Mouse (Mus musculus): Measurements from ENCODE around the gene Prnp. TPM values are rescaled to one million over a fixed set of nuclear protein-coding genes. Genes with fewer than 3 reads are reported as not detected.

The Prnp gene
- polyA plus RNA-seq, 1 experiment, result 4.8 TPM

- TF ChIP-seq GATA1 (IDR thresholded peaks at IDR 0.05; ENCODE audit: low read length) (no peak), TAL1 (IDR thresholded peaks at IDR 0.05; ENCODE audit: low read length) (no peak)
- Histone ChIP-seq H3K36me3 (ENCODE audit: control insufficient read depth) (peaks cover 59% of the 10 kb centered on the region), H3K4me1 (ENCODE audit: control insufficient read depth) (peaks cover 52% of the 10 kb centered on the region), H3K4me3 (replicated peaks) (no peak overlapping the region), H3K9me3 (ENCODE audit: control insufficient read depth, low read length) (no peaks in the 10 kb centered on the region), H3K27me3 (ENCODE audit: control insufficient read depth) (no peaks in the 10 kb centered on the region)
Measured at GRCm38 (mm10) chr2:131912526-131913258, 3.0 kb downstream of the Prnp start.

GRCm38 (mm10) chr2:131932275-131932902, 22.7 kb downstream of the Prnp start:
- Histone ChIP-seq H3K27me3 (ENCODE audit: control insufficient read depth) (no peaks in the 10 kb centered on the region), H3K36me3 (ENCODE audit: control insufficient read depth) (peaks cover 58% of the 10 kb centered on the region), H3K4me1 (ENCODE audit: control insufficient read depth) (peaks cover 31% of the 10 kb centered on the region), H3K4me3 (replicated peaks) (no peak overlapping the region), H3K9me3 (ENCODE audit: control insufficient read depth, low read length) (no peaks in the 10 kb centered on the region)
- TF ChIP-seq TAL1 (IDR thresholded peaks at IDR 0.05; ENCODE audit: low read length), result no peak
- no peak for TF ChIP-seq GATA1 (IDR thresholded peaks at IDR 0.05; ENCODE audit: low read length)

DNA sequence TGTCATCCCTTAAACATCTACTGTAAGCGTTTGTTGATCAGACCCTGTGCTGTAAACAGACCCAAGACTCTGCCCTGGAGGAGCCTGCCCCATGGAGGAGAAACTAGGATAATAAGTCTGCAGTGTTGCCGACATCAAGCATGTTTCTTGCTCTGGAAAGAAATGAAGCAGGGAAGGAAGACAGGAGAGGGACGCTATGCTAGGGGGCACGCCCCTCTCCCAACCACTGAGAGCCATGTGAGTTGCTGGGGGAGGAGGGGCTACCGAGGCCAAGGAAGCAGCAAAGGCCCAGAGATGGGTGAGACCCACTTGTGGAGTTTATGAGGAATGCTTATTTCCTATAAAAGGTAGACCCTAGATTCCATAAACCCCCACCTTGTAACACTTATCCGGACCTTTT, 23.3 kb downstream of the Prnp start:
- Histone ChIP-seq H3K9me3 (ENCODE audit: control insufficient read depth, low read length) (no peaks in the 10 kb centered on the region), H3K4me1 (ENCODE audit: control insufficient read depth) (peaks cover 31% of the 10 kb centered on the region), H3K27me3 (ENCODE audit: control insufficient read depth) (no peaks in the 10 kb centered on the region), H3K4me3 (replicated peaks) (no peak overlapping the region), H3K36me3 (ENCODE audit: control insufficient read depth) (peaks cover 61% of the 10 kb centered on the region)
- no peak for TF ChIP-seq TAL1 (IDR thresholded peaks at IDR 0.05; ENCODE audit: low read length)
- no peak for TF ChIP-seq GATA1 (IDR thresholded peaks at IDR 0.05; ENCODE audit: low read length)

- Histone ChIP-seq H3K27me3 (ENCODE audit: control insufficient read depth) (no peaks in the 10 kb centered on the region), H3K4me3 (replicated peaks) (no peak overlapping the region), H3K9me3 (ENCODE audit: control insufficient read depth, low read length) (no peaks in the 10 kb centered on the region), H3K4me1 (ENCODE audit: control insufficient read depth) (peaks cover 31% of the 10 kb centered on the region), H3K36me3 (ENCODE audit: control insufficient read depth) (peaks cover 67% of the 10 kb centered on the region)
- TF ChIP-seq TAL1 (IDR thresholded peaks at IDR 0.05; ENCODE audit: low read length) (no peak), GATA1 (IDR thresholded peaks at IDR 0.05; ENCODE audit: low read length) (no peak)
Measured at GRCm38 (mm10) chr2:131933598-131933997, 23.9 kb downstream of the Prnp start.

DNA sequence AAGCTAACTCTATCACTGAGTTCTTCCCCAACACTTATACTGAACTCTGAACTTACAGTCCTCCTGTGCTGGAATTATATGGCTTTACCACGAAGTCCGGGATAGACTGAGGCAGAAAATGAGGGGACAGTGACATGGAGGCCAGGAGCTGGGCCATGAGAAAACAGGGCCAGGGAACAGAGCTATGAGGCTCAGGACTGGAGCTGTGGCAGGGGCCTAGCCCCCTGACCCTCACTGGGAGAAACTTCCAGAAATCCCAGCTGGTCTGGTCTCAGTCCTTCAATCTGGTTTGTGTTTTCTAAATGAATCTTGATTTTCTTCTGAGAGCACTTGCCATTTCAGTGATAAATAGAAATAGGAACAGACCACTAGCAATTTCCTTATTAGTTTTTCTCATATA, 24.5 kb downstream of the Prnp start:
- TF ChIP-seq GATA1 (IDR thresholded peaks at IDR 0.05; ENCODE audit: low read length), result no peak
- TF ChIP-seq TAL1 (IDR thresholded peaks at IDR 0.05; ENCODE audit: low read length), result no peak

DNA sequence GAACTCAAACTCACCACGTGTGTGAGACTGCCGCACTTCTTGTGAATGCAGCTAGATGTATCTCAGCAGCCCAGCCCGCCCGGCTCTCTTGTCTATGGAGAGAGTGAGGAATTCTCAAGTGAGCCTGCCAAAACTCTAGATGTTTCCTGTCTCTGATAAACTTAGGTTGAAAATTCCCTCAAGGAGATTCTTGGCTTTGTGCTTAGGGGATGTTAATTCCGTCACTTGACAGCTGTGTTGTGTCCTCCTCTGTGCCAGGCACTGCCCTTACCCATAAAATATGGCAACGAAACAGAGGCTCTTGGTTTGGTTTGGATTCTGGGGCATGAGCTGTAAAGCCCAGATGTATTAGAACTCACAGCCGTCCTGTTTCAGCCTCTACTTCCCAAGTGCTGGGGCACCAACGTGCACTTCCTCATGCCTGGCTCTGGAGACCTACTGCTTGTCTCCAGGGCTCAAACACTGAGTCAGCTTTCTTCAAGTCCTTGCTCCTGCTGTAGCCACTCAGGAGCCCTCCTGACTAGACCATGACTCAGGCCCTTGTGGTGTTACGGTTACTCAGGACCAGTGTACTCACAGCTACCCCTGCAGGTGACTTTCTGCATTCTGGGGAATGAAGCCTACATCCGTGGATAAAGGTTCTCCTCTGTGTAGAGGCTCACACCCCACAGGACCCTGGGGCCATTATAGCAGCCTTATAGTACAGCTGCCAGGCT, 25.8 kb downstream of the Prnp start:
- Histone ChIP-seq H3K9me3 (ENCODE audit: control insufficient read depth, low read length) (no peaks in the 10 kb centered on the region), H3K4me3 (replicated peaks) (no peak overlapping the region), H3K4me1 (ENCODE audit: control insufficient read depth) (peaks cover 46% of the 10 kb centered on the region), H3K27me3 (ENCODE audit: control insufficient read depth) (no peaks in the 10 kb centered on the region), H3K36me3 (ENCODE audit: control insufficient read depth) (peaks cover 71% of the 10 kb centered on the region)
- no peak for TF ChIP-seq GATA1 (IDR thresholded peaks at IDR 0.05; ENCODE audit: low read length)
- no peak for TF ChIP-seq TAL1 (IDR thresholded peaks at IDR 0.05; ENCODE audit: low read length)

More for the DNA sequence above, 24.5 kb downstream of the Prnp start:
- Histone ChIP-seq H3K36me3 (ENCODE audit: control insufficient read depth) (peaks cover 71% of the 10 kb centered on the region), H3K9me3 (ENCODE audit: control insufficient read depth, low read length) (no peaks in the 10 kb centered on the region), H3K4me1 (ENCODE audit: control insufficient read depth) (peaks cover 33% of the 10 kb centered on the region), H3K27me3 (ENCODE audit: control insufficient read depth) (no peaks in the 10 kb centered on the region), H3K4me3 (replicated peaks) (no peak overlapping the region)

DNA sequence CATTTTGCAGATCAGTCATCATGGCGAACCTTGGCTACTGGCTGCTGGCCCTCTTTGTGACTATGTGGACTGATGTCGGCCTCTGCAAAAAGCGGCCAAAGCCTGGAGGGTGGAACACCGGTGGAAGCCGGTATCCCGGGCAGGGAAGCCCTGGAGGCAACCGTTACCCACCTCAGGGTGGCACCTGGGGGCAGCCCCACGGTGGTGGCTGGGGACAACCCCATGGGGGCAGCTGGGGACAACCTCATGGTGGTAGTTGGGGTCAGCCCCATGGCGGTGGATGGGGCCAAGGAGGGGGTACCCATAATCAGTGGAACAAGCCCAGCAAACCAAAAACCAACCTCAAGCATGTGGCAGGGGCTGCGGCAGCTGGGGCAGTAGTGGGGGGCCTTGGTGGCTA, 26.7 kb downstream of the Prnp start:
- TF ChIP-seq GATA1 (IDR thresholded peaks at IDR 0.05; ENCODE audit: low read length), result no peak
- TF ChIP-seq TAL1 (IDR thresholded peaks at IDR 0.05; ENCODE audit: low read length), result no peak
- Histone ChIP-seq H3K27me3 (ENCODE audit: control insufficient read depth) (no peaks in the 10 kb centered on the region), H3K36me3 (ENCODE audit: control insufficient read depth) (peaks cover 65% of the 10 kb centered on the region), H3K4me3 (replicated peaks) (no peak overlapping the region), H3K9me3 (ENCODE audit: control insufficient read depth, low read length) (no peaks in the 10 kb centered on the region), H3K4me1 (ENCODE audit: control insufficient read depth) (peaks cover 55% of the 10 kb centered on the region)

DNA sequence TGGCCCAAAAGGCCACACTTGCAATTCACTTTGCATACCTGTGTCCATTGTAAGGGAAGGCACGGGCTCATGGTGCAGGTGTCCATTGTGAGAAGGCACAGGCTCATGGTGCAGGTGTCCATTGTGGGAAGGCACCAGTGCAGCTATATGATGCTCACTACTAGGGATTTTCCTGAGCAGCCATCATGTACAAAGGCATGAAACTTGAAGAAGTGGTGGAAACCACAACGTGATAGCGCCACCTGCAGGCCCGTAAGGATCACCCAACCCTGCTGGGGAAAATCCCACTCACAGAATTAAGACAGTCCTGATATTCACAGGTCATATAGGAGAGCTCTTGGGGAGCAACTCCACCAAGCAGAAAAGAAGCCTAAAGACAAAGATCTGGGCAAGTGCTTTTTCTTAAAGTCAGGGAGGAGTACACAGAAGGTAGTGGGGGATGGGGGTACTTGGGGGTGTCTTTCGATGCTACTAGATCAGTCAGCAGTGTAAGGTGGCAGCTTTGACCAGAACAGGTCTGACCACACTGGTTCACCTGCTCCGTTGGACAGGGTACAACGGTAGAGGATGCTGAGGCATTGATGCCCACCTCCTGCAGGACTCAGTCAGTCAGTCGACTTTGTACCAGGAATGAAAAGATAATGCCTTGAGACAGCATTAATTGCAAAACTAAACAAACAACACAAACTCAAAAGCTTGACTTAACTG, 29.8 kb downstream of the Prnp start:
- Histone ChIP-seq H3K4me3 (replicated peaks) (no peak overlapping the region), H3K27me3 (ENCODE audit: control insufficient read depth) (no peaks in the 10 kb centered on the region), H3K36me3 (ENCODE audit: control insufficient read depth) (peaks cover 38% of the 10 kb centered on the region), H3K9me3 (ENCODE audit: control insufficient read depth, low read length) (no peaks in the 10 kb centered on the region), H3K4me1 (ENCODE audit: control insufficient read depth) (peaks cover 37% of the 10 kb centered on the region)
- TF ChIP-seq TAL1 (IDR thresholded peaks at IDR 0.05; ENCODE audit: low read length) (no peak), GATA1 (IDR thresholded peaks at IDR 0.05; ENCODE audit: low read length) (no peak)

Data from erythroblast, embryonic 14.5 days (primary cell).